Mouse (Mus musculus) bone marrow macrophage, adult 2 months (primary cell): ENCODE results near the gene Fhl2.

Source experiments
- CTCF ChIP-seq: IDR thresholded peaks from 2 replicates; pipeline ENCODE4 v1.5.1; 2012; ENCODE audit warnings: low read depth, mild to moderate bottlenecking, low read length, moderate library complexity
- POLR2A ChIP-seq: IDR thresholded peaks from 2 replicates; pipeline ENCODE4 v1.6.1; 2012; ENCODE audit warnings: mild to moderate bottlenecking, low read depth, low read length, borderline replicate concordance

DNA sequence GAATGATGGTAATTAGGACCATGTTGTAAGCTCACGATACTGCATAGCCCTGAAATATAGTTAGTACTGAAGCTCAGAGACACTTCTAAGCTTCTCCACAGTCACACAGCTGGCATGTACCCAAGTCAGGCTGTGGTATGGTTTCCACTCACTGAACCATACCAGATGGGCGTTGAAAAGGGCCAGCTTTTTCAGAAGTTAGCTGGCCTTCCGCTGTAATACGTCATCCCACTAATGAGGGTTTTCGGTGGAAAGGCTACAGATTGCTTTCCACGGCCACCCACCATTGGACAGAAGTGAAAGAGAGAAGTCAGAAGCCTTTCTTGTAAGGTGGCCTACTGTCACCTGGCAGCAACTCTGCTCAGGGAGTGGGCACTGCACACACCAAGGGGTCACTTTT is 53.9 kb downstream of the Fhl2 start:
- no peak for TF ChIP-seq POLR2A
- TF ChIP-seq CTCF: no peak
